Mouse (Mus musculus): ENCODE measurements at regions not wholly inside any gene's neighbourhood (a gene's known extent, or its start where the extent isn't known, plus 50 kb on each side); places are given as distances from the start of the nearest gene placed in this dataset.

DNA sequence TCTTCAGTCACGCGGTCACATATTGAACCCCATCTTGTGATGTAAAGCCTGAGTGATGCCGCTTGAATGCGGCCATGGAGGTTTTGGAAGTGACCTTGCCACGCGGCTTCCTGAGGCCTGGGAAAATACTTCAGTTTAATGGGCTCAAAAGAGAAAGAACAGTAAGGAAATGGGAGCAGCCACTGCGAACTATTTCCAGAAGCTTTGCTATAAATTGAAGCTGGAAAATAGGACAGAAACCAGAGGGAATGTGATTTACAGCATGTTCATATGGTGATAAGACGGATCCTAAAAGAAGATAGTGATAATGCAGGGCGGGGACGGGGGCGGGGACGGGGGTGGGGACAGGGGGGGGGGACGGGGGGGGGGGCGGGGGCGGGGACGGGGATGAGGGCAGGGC, 52.7 kb upstream of the Trpc4 start:
- WGBS, result 71% methylated on average over 9 of the region's 16 CpGs
- ATAC-seq, result no peak
- no peak overlapping the region for H3K27ac ChIP-seq (ENCODE audit: low read length)

DNA sequence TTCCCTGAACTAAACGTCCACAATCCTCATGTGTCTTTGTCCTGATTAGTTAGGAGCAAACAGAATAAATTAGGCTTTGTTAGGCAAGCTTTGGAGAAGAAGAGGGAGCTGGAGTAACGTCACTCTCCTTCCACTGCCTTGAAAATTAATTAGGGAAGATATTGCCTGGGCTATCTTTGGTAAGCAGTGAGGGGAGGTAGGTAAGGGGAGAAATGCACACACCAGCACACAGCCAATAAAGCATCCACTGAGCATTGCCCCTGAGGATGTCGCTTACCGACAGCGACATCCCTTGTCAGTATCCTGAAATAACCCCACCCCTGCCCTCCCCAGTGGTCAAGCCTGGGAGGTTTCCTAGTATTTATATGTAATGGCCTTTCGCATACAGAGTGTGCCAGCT, 72.2 kb upstream of the Trpc4 start:
- H3K36me3 ChIP-seq (ENCODE audit: control insufficient read depth, insufficient read depth, low read length), result no peaks in the 10 kb centered on the region
- H3K4me3 ChIP-seq (ENCODE audit: low read length), result no peak overlapping the region
- H3K4me1 ChIP-seq (ENCODE audit: control insufficient read depth, insufficient read depth, low read length), result no peaks in the 10 kb centered on the region
- H3K9ac ChIP-seq (ENCODE audit: low read depth, low read length), result no peak overlapping the region
- H3K27me3 ChIP-seq (replicated peaks; ENCODE audit: control insufficient read depth, insufficient read depth, low read length), result no peaks in the 10 kb centered on the region
- H3K4me2 ChIP-seq (ENCODE audit: low read depth, low read length), result no peak overlapping the region
- H3K27ac ChIP-seq (ENCODE audit: low read length), result no peak overlapping the region
- ATAC-seq, result no peak
- no peaks in the 10 kb centered on the region for H3K9me3 ChIP-seq (ENCODE audit: control insufficient read depth, low read length)
- WGBS, result 55% methylated on average over 6 of the region's 6 CpGs

More for the DNA sequence above, 52.7 kb upstream of the Trpc4 start:
- H3K4me3 ChIP-seq (ENCODE audit: low read length), result no peak overlapping the region
- no peak overlapping the region for H3K9ac ChIP-seq (ENCODE audit: low read depth, low read length)
- H3K4me1 ChIP-seq (ENCODE audit: control insufficient read depth, insufficient read depth, low read length), result no peaks in the 10 kb centered on the region
- no peaks in the 10 kb centered on the region for H3K27me3 ChIP-seq (replicated peaks; ENCODE audit: control insufficient read depth, insufficient read depth, low read length)
- H3K36me3 ChIP-seq (ENCODE audit: control insufficient read depth, insufficient read depth, low read length), result no peaks in the 10 kb centered on the region
- H3K4me2 ChIP-seq (ENCODE audit: low read depth, low read length), result no peak overlapping the region
- no peaks in the 10 kb centered on the region for H3K9me3 ChIP-seq (ENCODE audit: control insufficient read depth, low read length)

DNA sequence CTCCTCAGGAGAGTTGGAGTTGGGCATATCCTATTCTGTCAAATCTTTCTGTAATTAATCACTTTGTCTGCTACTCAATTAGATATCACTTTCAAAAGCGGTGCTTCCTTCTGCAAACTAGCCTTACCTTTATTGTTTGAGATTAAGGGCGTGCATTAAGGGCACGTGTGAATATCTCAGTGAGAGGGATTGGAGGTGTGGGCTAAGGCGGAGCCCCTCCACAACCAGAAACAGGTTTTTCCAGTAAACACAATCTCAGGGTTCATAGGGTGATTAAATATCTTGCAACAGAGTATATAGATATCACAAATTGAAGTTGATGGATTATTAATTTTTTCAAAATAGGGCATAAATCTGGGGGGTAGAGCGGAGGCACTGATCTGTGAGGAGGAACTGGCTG, 79.4 kb upstream of the Trpc4 start:
- H3K9ac ChIP-seq (ENCODE audit: low read depth, low read length), result no peak overlapping the region
- no peak overlapping the region for H3K27ac ChIP-seq (ENCODE audit: low read length)
- no peaks in the 10 kb centered on the region for H3K36me3 ChIP-seq (ENCODE audit: control insufficient read depth, insufficient read depth, low read length)
- no peak overlapping the region for H3K4me2 ChIP-seq (ENCODE audit: low read depth, low read length)
- H3K9me3 ChIP-seq (ENCODE audit: control insufficient read depth, low read length), result no peaks in the 10 kb centered on the region
- H3K4me1 ChIP-seq (ENCODE audit: control insufficient read depth, insufficient read depth, low read length), result no peaks in the 10 kb centered on the region
- H3K4me3 ChIP-seq (ENCODE audit: low read length), result no peak overlapping the region
- WGBS, result 57% methylated on average over 5 of the region's 5 CpGs
- H3K27me3 ChIP-seq (replicated peaks; ENCODE audit: control insufficient read depth, insufficient read depth, low read length), result no peaks in the 10 kb centered on the region
- ATAC-seq, result 0 out of 2 replicates have a peak, but pooled peaks have one; percentile 48

DNA sequence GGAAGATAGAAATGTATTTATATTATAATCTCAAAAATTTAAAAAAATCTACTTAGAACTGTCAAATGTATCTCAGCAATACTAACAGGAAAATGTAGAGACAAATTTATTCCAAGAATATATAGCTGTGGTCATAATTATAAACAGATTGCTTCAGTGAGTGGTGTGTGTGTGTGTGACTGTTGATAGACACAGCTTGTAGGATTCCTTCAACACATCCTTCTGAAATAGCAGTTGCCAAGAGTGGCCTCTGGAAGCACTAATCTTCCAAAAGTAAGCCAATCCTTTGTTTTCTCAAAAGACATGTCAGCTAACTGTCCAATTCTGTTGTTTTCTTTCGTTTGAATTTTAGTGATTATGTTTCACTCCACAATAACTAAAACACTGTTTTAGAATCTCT, 95.2 kb upstream of the Trpc4 start:
- H3K4me2 ChIP-seq (ENCODE audit: low read depth, low read length), result no peak overlapping the region
- WGBS, result 60% methylated on average over 1 of the region's 1 CpGs
- H3K4me1 ChIP-seq (ENCODE audit: control insufficient read depth, insufficient read depth, low read length), result no peaks in the 10 kb centered on the region
- no peaks in the 10 kb centered on the region for H3K27me3 ChIP-seq (replicated peaks; ENCODE audit: control insufficient read depth, insufficient read depth, low read length)
- no peaks in the 10 kb centered on the region for H3K9me3 ChIP-seq (ENCODE audit: control insufficient read depth, low read length)
- no peak overlapping the region for H3K27ac ChIP-seq (ENCODE audit: low read length)
- no peak overlapping the region for H3K9ac ChIP-seq (ENCODE audit: low read depth, low read length)
- no peak for ATAC-seq
- H3K36me3 ChIP-seq (ENCODE audit: control insufficient read depth, insufficient read depth, low read length), result no peaks in the 10 kb centered on the region
- H3K4me3 ChIP-seq (ENCODE audit: low read length), result no peak overlapping the region

DNA sequence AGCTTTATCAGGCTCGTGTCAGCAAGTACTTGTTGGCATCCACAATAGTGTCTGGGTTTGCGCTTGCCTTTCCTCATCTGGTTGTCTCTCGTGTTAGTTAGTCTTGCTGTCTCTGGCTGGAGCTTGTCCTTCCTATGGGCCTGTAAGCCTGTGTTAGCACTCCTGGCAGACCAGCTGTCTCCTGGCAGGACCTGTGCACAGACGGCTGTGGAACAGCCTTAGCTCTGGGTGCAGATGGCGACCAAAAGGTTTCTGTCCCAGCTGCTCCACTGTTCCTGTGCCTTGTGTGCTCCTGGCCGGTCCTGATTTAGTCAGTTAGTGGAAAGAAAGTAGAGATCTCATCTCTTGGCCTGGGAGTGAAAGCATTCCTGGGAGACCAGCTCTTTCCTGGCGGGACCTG, 101.5 kb upstream of the Trpc4 start:
- Histone ChIP-seq H3K4me1 (ENCODE audit: control insufficient read depth, insufficient read depth, low read length) (no peaks in the 10 kb centered on the region), H3K9me3 (ENCODE audit: control insufficient read depth, low read length) (no peaks in the 10 kb centered on the region), H3K27ac (ENCODE audit: low read length) (no peak overlapping the region), H3K27me3 (replicated peaks; ENCODE audit: control insufficient read depth, insufficient read depth, low read length) (no peaks in the 10 kb centered on the region), H3K9ac (ENCODE audit: low read depth, low read length) (no peak overlapping the region), H3K4me3 (ENCODE audit: low read length) (no peak overlapping the region), H3K36me3 (ENCODE audit: control insufficient read depth, insufficient read depth, low read length) (no peaks in the 10 kb centered on the region), H3K4me2 (ENCODE audit: low read depth, low read length) (no peak overlapping the region)
- WGBS, result 77% methylated on average over 7 of the region's 7 CpGs
- ATAC-seq, result no peak

DNA sequence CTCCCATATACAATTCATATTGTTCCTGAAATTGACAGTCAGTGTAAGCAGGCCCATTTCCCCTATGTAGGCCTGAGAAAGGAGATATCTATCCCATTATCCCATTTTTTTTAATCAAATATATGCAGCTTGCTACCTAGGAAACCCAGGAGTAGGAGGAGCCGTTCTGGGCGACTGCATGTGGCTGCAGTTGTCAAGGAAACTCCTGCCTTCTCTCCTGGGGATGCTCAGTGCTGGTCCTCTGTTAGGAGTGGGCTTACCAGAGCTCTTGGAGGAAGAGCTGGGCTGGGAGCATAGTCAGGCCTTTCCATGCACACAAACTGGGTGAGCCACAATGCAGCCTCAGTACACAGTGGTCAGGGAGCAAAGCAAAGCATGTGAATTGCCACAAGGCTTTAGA, 106.5 kb upstream of the Trpc4 start:
- no peak overlapping the region for H3K27ac ChIP-seq (ENCODE audit: low read length)
- H3K27me3 ChIP-seq (replicated peaks; ENCODE audit: control insufficient read depth, insufficient read depth, low read length), result no peaks in the 10 kb centered on the region
- no peak overlapping the region for H3K4me2 ChIP-seq (ENCODE audit: low read depth, low read length)
- whole genome bisulfite sequencing, result 58% methylated on average over 2 of the region's 2 CpGs
- H3K4me3 ChIP-seq (ENCODE audit: low read length), result no peak overlapping the region
- ATAC-seq, result no peak
- no peaks in the 10 kb centered on the region for H3K36me3 ChIP-seq (ENCODE audit: control insufficient read depth, insufficient read depth, low read length)
- no peaks in the 10 kb centered on the region for H3K4me1 ChIP-seq (ENCODE audit: control insufficient read depth, insufficient read depth, low read length)
- no peaks in the 10 kb centered on the region for H3K9me3 ChIP-seq (ENCODE audit: control insufficient read depth, low read length)
- no peak overlapping the region for H3K9ac ChIP-seq (ENCODE audit: low read depth, low read length)

DNA sequence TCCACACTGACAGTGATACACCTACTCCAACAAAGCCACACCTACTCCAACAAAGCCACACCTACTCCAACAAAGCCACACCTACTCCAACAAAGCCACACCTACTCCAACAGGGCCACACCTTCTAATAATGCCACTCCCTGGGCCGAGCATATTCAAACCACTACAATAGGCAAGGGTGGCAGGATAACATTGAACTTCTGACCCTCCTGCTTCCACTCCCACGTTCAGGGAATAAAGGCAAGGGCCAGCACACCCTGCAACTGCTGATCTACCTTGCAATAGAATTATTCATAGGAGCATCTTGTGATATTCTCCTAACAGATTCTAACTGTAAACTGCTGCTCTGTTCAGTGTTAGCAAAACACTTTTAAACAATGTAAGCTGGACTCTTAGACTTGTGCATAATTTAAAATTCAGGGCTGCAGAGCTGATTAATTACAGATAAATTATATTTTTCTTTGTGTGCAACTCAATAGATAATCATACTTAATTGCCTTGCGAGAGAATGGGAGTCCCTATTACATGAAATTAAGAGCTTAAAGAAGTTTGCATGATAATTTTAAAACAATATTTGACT, 107.7 kb upstream of the Trpc4 start:
- no peak for ATAC-seq
- WGBS, result 54% methylated on average over 3 of the region's 3 CpGs
- H3K4me3 ChIP-seq (ENCODE audit: low read length), result no peak overlapping the region

DNA sequence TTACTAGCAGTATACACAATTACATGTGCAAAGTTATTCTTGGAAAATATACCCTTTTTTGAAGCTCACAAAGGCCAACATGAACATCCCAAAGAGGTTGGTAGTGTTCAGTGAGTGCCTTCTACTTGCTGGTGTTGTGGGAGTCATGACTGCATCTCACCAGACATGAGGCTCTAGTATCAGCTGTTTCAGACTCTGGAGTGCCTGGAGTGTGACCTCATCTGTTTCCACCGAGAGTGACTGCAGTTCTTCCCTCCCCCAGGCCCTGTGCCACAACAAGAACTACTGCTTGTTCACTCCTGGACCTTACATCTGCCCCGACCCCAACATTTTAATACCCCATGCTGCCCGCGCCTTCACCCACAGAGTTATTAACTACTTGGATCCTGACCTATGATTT, 128.5 kb upstream of the Trpc4 start:
- Histone ChIP-seq H3K27me3 (replicated peaks; ENCODE audit: control insufficient read depth, insufficient read depth, low read length) (no peaks in the 10 kb centered on the region), H3K4me3 (ENCODE audit: low read length) (no peak overlapping the region), H3K27ac (ENCODE audit: low read length) (no peak overlapping the region), H3K4me2 (ENCODE audit: low read depth, low read length) (no peak overlapping the region), H3K4me1 (ENCODE audit: control insufficient read depth, insufficient read depth, low read length) (no peaks in the 10 kb centered on the region), H3K36me3 (ENCODE audit: control insufficient read depth, insufficient read depth, low read length) (no peaks in the 10 kb centered on the region), H3K9ac (ENCODE audit: low read depth, low read length) (no peak overlapping the region), H3K9me3 (ENCODE audit: control insufficient read depth, low read length) (no peaks in the 10 kb centered on the region)
- ATAC-seq, result no peak
- 61% methylated on average over 4 of the region's 4 CpGs for WGBS

More for the DNA sequence above, 107.7 kb upstream of the Trpc4 start:
- Histone ChIP-seq H3K27me3 (replicated peaks; ENCODE audit: control insufficient read depth, insufficient read depth, low read length) (no peaks in the 10 kb centered on the region), H3K9me3 (ENCODE audit: control insufficient read depth, low read length) (no peaks in the 10 kb centered on the region), H3K4me1 (ENCODE audit: control insufficient read depth, insufficient read depth, low read length) (no peaks in the 10 kb centered on the region), H3K4me2 (ENCODE audit: low read depth, low read length) (no peak overlapping the region), H3K9ac (ENCODE audit: low read depth, low read length) (no peak overlapping the region), H3K36me3 (ENCODE audit: control insufficient read depth, insufficient read depth, low read length) (no peaks in the 10 kb centered on the region), H3K27ac (ENCODE audit: low read length) (no peak overlapping the region)

DNA sequence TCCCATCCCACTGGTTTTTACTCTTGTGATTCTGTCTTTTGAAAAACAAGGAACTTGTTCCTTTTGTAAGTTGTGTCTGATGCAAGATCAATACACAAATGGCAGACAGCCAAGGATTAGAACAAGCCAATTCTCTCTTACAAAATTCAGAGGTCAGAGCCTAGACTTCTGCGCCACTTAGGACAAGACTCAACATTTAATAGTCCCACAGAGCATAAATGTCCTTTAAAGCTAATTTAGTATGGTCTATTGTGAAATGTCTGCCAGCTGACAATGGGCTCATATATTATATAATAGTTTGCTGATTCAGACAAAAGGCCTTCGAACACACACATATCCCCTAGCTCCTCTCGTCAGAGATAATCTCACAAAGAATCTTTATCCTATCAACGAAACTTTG, 135.6 kb upstream of the Trpc4 start:
- no peaks in the 10 kb centered on the region for H3K27me3 ChIP-seq (replicated peaks; ENCODE audit: control insufficient read depth, insufficient read depth, low read length)
- no peak for ATAC-seq
- no peak overlapping the region for H3K9ac ChIP-seq (ENCODE audit: low read depth, low read length)

DNA sequence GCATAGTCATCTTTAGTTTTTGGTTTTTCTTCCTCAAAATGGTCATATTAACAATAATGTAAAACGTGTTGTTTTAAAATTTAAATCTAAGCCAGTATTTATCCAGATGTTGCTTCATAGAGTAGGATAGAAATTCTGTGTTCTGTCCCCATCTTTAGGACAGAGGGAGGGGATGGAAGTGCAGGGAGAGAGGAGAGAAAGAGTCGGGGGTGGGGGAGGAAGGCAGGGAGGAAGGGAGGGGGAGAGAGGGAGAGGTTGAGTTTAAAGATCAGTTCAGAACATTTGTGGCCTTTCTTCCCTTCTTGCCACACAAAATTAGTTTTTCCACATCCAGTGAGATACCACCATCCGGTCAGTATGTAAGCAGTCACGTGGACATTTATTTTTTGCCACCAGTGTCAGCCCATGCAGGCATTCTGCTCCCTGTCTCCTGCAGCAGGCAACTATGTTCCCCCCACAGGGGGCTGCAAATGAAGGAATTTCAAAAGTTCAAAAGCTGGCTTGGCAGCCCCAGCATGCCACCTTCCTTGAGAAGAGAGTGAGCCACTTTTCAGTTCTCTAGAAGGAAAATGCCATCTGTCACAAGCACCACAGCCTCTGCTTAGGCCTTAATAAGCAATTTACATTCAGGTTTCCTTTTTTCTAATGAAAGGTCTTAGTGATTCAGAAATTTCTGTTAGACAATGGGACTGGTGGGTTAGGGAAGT, 137.7 kb upstream of the Trpc4 start:
- ATAC-seq, result no peak
- Histone ChIP-seq H3K9me3 (ENCODE audit: control insufficient read depth, low read length) (no peaks in the 10 kb centered on the region), H3K9ac (ENCODE audit: low read depth, low read length) (no peak overlapping the region), H3K4me2 (ENCODE audit: low read depth, low read length) (no peak overlapping the region), H3K4me3 (ENCODE audit: low read length) (no peak overlapping the region), H3K27ac (ENCODE audit: low read length) (no peak overlapping the region), H3K27me3 (replicated peaks; ENCODE audit: control insufficient read depth, insufficient read depth, low read length) (no peaks in the 10 kb centered on the region), H3K4me1 (ENCODE audit: control insufficient read depth, insufficient read depth, low read length) (no peaks in the 10 kb centered on the region), H3K36me3 (ENCODE audit: control insufficient read depth, insufficient read depth, low read length) (no peaks in the 10 kb centered on the region)
- WGBS, result 45% methylated on average over 4 of the region's 4 CpGs

More for the DNA sequence above, 135.6 kb upstream of the Trpc4 start:
- no peaks in the 10 kb centered on the region for H3K9me3 ChIP-seq (ENCODE audit: control insufficient read depth, low read length)
- WGBS, result 71% methylated on average over 4 of the region's 4 CpGs
- H3K4me3 ChIP-seq (ENCODE audit: low read length), result no peak overlapping the region
- H3K4me2 ChIP-seq (ENCODE audit: low read depth, low read length), result no peak overlapping the region
- no peaks in the 10 kb centered on the region for H3K4me1 ChIP-seq (ENCODE audit: control insufficient read depth, insufficient read depth, low read length)
- no peaks in the 10 kb centered on the region for H3K36me3 ChIP-seq (ENCODE audit: control insufficient read depth, insufficient read depth, low read length)
- H3K27ac ChIP-seq (ENCODE audit: low read length), result no peak overlapping the region
